Mouse (Mus musculus): ENCODE data around the gene Thpo. TPM values are rescaled to one million over a fixed set of nuclear protein-coding genes. Genes with fewer than 3 reads are reported as not detected.
A peak's percentile ranks its signal among the peaks of the same experiment; 100 is the strongest.

Thpo gene
- total and polyA plus RNA-seq, 3 experiments = 0.18 to 0.84 TPM; not detected in 1

DNA sequence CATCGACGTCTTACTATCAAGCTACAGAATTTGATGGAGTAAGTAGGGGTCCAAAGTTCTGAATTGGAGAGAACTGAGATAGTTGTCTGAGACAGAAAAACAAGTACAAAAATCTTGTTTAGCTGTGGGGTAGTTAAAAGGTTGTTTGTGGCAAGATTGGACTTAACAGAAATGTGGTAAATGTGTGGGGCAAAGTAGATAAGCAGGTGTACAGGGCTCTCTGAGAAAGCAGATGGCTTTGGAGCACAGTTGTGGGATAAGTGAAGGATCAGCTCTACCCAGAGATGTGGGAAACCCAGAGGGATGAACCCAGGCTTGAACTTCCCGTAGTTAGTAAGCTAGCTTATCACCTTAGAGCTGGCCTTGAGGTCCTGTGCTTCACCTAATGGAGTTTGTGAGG is 43.5 kb downstream of the Thpo start:
- Histone ChIP-seq H3K9ac (ENCODE audit: low read depth, low read length) (no peak overlapping the region), H3K27ac (no peak overlapping the region), H3K27me3 (ENCODE audit: control insufficient read depth, insufficient read depth, low read length) (no peaks in the 10 kb centered on the region), H3K4me3 (no peak overlapping the region), H3K4me1 (ENCODE audit: control insufficient read depth, insufficient read depth, low read length) (peaks cover 14% of the 10 kb centered on the region), H3K79me2 (replicated peaks; ENCODE audit: control insufficient read depth, insufficient read depth, low read length) (no peaks in the 10 kb centered on the region), H3K36me3 (ENCODE audit: control insufficient read depth, insufficient read depth, low read length) (peaks cover 4% of the 10 kb centered on the region; the same call in 1 of the 2 replicates)
- intact Hi-C loops (cut with DNase I) = no loop called here
- DNase-seq = no peak
- TF ChIP-seq EP300 (IDR thresholded peaks at IDR 0.05; ENCODE audit: insufficient read depth, low read depth, low read length) (no peak), CTCF (IDR thresholded peaks at IDR 0.05) (no peak), POLR2A (IDR thresholded peaks at IDR 0.05; ENCODE audit: insufficient read depth, low read depth, low read length) (no peak)
- WGBS = 77% methylated on average over 3 of the region's 3 CpGs

DNA sequence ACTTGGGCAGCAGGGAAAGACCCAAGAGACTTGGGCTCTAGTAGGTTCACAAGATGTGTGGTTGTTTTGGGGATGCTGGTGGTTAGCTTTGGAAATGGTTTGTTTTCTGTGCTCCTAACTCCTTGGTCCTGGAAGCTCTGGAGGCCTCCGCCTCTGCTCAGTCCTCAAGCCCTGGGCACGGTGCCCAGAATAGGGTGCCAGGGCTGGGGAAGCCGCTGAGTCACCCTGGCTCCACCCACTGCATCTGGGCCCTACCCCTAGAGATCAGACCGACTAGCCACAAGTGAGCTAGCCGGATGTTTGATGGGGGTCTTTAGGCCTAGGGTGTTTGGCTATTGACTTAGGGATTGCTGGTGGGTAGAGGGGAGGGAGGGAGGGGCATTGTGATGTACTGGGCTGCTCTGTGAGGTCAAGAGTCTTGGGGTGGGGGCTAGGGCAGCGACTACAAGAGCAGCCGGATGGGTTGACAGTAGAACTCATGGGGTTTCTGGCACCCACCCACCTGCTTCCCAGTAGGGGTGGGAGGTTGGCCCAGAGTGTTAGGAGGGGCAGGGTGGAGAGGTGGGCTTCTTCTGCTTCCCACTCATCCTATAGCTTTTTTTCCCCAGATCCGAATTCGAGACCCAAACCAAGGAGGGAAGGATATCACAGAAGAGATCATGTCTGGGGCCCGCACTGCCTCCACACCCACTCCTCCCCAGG is 56.2 kb downstream of the Thpo start:
- intact Hi-C loops (cut with DNase I) = no loop called here
- Histone ChIP-seq H3K79me2 (replicated peaks; ENCODE audit: control insufficient read depth, insufficient read depth, low read length) (peaks cover 11% of the 10 kb centered on the region), H3K36me3 (ENCODE audit: control insufficient read depth, insufficient read depth, low read length) (peaks cover 26% of the 10 kb centered on the region), H3K4me1 (ENCODE audit: control insufficient read depth, insufficient read depth, low read length) (peaks cover 12% of the 10 kb centered on the region), H3K27ac (peak overlapping the region; percentile 53), H3K4me3 (no peak overlapping the region), H3K9ac (ENCODE audit: low read depth, low read length) (no peak overlapping the region), H3K27me3 (ENCODE audit: control insufficient read depth, insufficient read depth, low read length) (no peaks in the 10 kb centered on the region)
- DNase-seq = peak; percentile 85 to 90
- 47% methylated on average over 10 of the region's 10 CpGs for WGBS
- TF ChIP-seq EP300 (IDR thresholded peaks at IDR 0.05; ENCODE audit: insufficient read depth, low read depth, low read length) (no peak), CTCF (IDR thresholded peaks at IDR 0.05) (no peak), POLR2A (IDR thresholded peaks at IDR 0.05; ENCODE audit: insufficient read depth, low read depth, low read length) (no peak)

DNA sequence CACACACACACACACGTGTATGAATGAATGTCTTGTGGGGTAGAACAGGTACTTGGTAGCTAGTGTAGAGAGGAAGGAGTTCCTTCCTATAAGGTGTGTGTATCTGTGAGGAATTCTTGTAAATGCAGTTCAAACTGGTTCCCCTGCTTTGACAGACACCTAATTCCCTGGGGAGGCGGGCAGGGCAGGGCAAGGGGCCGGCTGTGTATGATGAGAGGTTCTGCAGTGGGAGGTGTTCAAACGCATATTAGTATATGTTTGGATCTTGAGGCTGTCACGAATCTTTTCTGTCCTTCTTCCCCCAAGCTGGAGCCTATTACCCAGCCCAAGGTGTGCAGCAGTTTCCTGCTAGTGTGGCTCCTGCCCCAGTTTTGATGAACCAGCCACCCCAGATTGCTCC is 56.9 kb downstream of the Thpo start:
- Histone ChIP-seq H3K4me3 (no peak overlapping the region), H3K9ac (ENCODE audit: low read depth, low read length) (no peak overlapping the region), H3K27ac (peak overlapping the region; percentile 53), H3K79me2 (replicated peaks; ENCODE audit: control insufficient read depth, insufficient read depth, low read length) (peaks cover 12% of the 10 kb centered on the region), H3K36me3 (ENCODE audit: control insufficient read depth, insufficient read depth, low read length) (peaks cover 26% of the 10 kb centered on the region), H3K4me1 (ENCODE audit: control insufficient read depth, insufficient read depth, low read length) (peaks cover 12% of the 10 kb centered on the region), H3K27me3 (ENCODE audit: control insufficient read depth, insufficient read depth, low read length) (no peaks in the 10 kb centered on the region)
- 82% methylated on average over 5 of the region's 5 CpGs for WGBS
- intact Hi-C loops (cut with DNase I) = no loop called here
- TF ChIP-seq POLR2A (IDR thresholded peaks at IDR 0.05; ENCODE audit: insufficient read depth, low read depth, low read length) (no peak), EP300 (IDR thresholded peaks at IDR 0.05; ENCODE audit: insufficient read depth, low read depth, low read length) (no peak), CTCF (IDR thresholded peaks at IDR 0.05) (no peak)
- no peak for DNase-seq

DNA sequence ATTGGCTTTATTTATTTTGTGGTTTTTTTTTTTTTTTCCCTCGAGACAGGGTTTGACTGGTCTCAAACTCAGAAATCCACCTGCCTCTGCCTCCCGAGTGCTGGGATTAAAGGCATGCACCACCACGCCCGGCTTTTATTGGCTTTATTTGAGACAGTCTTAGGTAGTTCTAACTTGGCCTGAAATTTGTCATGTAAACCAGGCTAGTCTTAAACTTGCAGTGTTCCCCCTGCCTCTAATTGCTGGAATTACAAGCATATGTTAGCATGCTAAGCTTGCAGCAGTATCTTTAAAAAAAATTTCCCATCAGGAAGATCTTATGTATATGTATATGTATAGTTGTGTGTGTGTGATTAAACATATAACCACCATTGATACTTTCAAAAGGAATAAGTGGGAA is 57.6 kb downstream of the Thpo start:
- peaks cover 26% of the 10 kb centered on the region for H3K36me3 ChIP-seq (ENCODE audit: control insufficient read depth, insufficient read depth, low read length)
- intact Hi-C loops (cut with DNase I) = no loop called here

DNA sequence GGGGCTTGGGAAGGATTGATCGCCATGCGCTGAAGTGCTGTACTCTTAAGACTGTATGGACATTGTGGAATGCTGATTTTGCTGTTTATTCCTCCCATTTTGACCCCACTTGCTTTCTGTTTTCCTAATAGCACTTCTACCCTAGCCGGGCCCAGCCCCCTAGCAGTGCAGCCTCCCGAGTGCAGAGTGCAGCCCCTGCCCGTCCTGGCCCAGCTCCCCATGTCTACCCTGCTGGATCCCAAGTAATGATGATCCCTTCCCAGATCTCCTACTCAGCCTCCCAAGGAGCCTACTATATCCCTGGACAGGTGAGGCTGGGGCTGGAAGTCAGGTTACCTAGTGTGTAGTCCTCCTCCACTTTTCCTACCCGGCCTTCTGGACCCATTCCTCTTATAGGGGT is 59.1 kb downstream of the Thpo start:
- peaks cover 12% of the 10 kb centered on the region for H3K79me2 ChIP-seq (replicated peaks; ENCODE audit: control insufficient read depth, insufficient read depth, low read length)
- H3K27ac ChIP-seq = no peak overlapping the region
- no peak for DNase-seq
- no peak overlapping the region for H3K4me3 ChIP-seq
- H3K36me3 ChIP-seq (ENCODE audit: control insufficient read depth, insufficient read depth, low read length) = peaks cover 26% of the 10 kb centered on the region
- H3K9ac ChIP-seq (ENCODE audit: low read depth, low read length) = no peak overlapping the region
- intact Hi-C loops (cut with DNase I) = loop anchor here (1.0 kb wide), 1 partner anchor 18 kb away; the partner anchor contains the start of gene Fam131a
- peaks cover 12% of the 10 kb centered on the region for H3K4me1 ChIP-seq (ENCODE audit: control insufficient read depth, insufficient read depth, low read length)
- WGBS = 84% methylated on average over 6 of the region's 6 CpGs
- H3K27me3 ChIP-seq (ENCODE audit: control insufficient read depth, insufficient read depth, low read length) = no peaks in the 10 kb centered on the region
- TF ChIP-seq EP300 (IDR thresholded peaks at IDR 0.05; ENCODE audit: insufficient read depth, low read depth, low read length) (no peak), CTCF (IDR thresholded peaks at IDR 0.05) (no peak), POLR2A (IDR thresholded peaks at IDR 0.05; ENCODE audit: insufficient read depth, low read depth, low read length) (no peak)

More for the DNA sequence above, 57.6 kb downstream of the Thpo start:
- Histone ChIP-seq H3K4me1 (ENCODE audit: control insufficient read depth, insufficient read depth, low read length) (peaks cover 12% of the 10 kb centered on the region), H3K27me3 (ENCODE audit: control insufficient read depth, insufficient read depth, low read length) (no peaks in the 10 kb centered on the region), H3K9ac (ENCODE audit: low read depth, low read length) (no peak overlapping the region), H3K27ac (no peak overlapping the region), H3K79me2 (replicated peaks; ENCODE audit: control insufficient read depth, insufficient read depth, low read length) (peaks cover 12% of the 10 kb centered on the region), H3K4me3 (no peak overlapping the region)
- no peak for DNase-seq
- TF ChIP-seq POLR2A (IDR thresholded peaks at IDR 0.05; ENCODE audit: insufficient read depth, low read depth, low read length) (no peak), EP300 (IDR thresholded peaks at IDR 0.05; ENCODE audit: insufficient read depth, low read depth, low read length) (no peak), CTCF (IDR thresholded peaks at IDR 0.05) (no peak)
- WGBS = 78% methylated on average over 4 of the region's 4 CpGs

Other genes with a start within 250 kb of the Thpo start
- gene Eif2b5, start 235.7 kb downstream of the Thpo start, total RNA-seq (2021) = 10 to 100 TPM; 49.9 to 60.1 TPM
- 26.0 and 40.5 TPM in 2 replicates for gene Eif2b5, start 235.7 kb downstream of the Thpo start, polyA plus RNA-seq (2012; rRNA removed)
- gene Dvl3, start 217.5 kb downstream of the Thpo start, total RNA-seq (2021) = 10 to 100 TPM; 46.0 to 49.7 TPM
- gene Dvl3, start 217.5 kb downstream of the Thpo start, polyA plus RNA-seq (2012; rRNA removed) = 28.7 and 32.9 TPM in 2 replicates
- 100 to 1,000 TPM; 195 to 211 TPM for gene Ap2m1, start 199.0 kb downstream of the Thpo start, total RNA-seq (2021)
- gene Ap2m1, start 199.0 kb downstream of the Thpo start, polyA plus RNA-seq (2012; rRNA removed) = 307 and 322 TPM in 2 replicates
- gene Abcf3, start 185.9 kb downstream of the Thpo start, total RNA-seq (2021) = 10 to 100 TPM; 72.9 to 74.4 TPM
- 36.0 and 52.5 TPM in 2 replicates for gene Abcf3, start 185.9 kb downstream of the Thpo start, polyA plus RNA-seq (2012; rRNA removed)
- gene Vwa5b2, start 145.0 kb downstream of the Thpo start, total RNA-seq (2021) = under 1 TPM in 1 of 2 experiments, not detected in 1; 0.18 TPM
- 0.06 TPM in 1 of 2 replicates, not detected in the other for gene Vwa5b2, start 145.0 kb downstream of the Thpo start, polyA plus RNA-seq (2012; rRNA removed)
- 1 to 10 TPM; 5.7 to 7.7 TPM for gene Eef1akmt4, start 122.9 kb downstream of the Thpo start, total RNA-seq (2021)
- 9.1 and 12.8 TPM in 2 replicates for gene Eef1akmt4, start 122.9 kb downstream of the Thpo start, polyA plus RNA-seq (2012; rRNA removed)
- gene Gm49333, start 122.9 kb downstream of the Thpo start, total RNA-seq (2021) = under 1 TPM in 1 of 2 experiments, not detected in 1; 0.43 TPM
- gene Gm49333, start 122.9 kb downstream of the Thpo start, polyA plus RNA-seq (2012; rRNA removed) = 0.10 and 0.61 TPM in 2 replicates
- gene Alg3, start 122.8 kb downstream of the Thpo start, total RNA-seq (2021) = 10 to 100 TPM in 1 of 2 experiments, 1 to 10 TPM in 1; 9.9 to 10.4 TPM
- 19.2 and 19.5 TPM in 2 replicates for gene Alg3, start 122.8 kb downstream of the Thpo start, polyA plus RNA-seq (2012; rRNA removed)
- gene Camk2n2, start 113.2 kb downstream of the Thpo start, total RNA-seq (2021) = 1 to 10 TPM; 1.2 to 1.4 TPM
- gene Camk2n2, start 113.2 kb downstream of the Thpo start, polyA plus RNA-seq (2012; rRNA removed) = 1.2 and 1.4 TPM in 2 replicates
- under 1 TPM; 0.42 to 0.66 TPM for gene Ece2, start 104.7 kb downstream of the Thpo start, total RNA-seq (2021)
- 0.68 and 0.97 TPM in 2 replicates for gene Ece2, start 104.7 kb downstream of the Thpo start, polyA plus RNA-seq (2012; rRNA removed)
- gene Psmd2, start 82.9 kb downstream of the Thpo start, total RNA-seq (2021) = 100 to 1,000 TPM; 180 to 212 TPM
- gene Psmd2, start 82.9 kb downstream of the Thpo start, polyA plus RNA-seq (2012; rRNA removed) = 96.9 and 178 TPM in 2 replicates
- gene Eif4g1, start 66.2 kb downstream of the Thpo start, total RNA-seq (2021) = 100 to 1,000 TPM; 344 to 420 TPM
- 343 and 423 TPM in 2 replicates for gene Eif4g1, start 66.2 kb downstream of the Thpo start, polyA plus RNA-seq (2012; rRNA removed)
- 10 to 100 TPM; 22.2 to 24.6 TPM for gene Fam131a, start 41.3 kb downstream of the Thpo start, total RNA-seq (2021)
- 31.3 and 40.5 TPM in 2 replicates for gene Fam131a, start 41.3 kb downstream of the Thpo start, polyA plus RNA-seq (2012; rRNA removed)
- gene Polr2h, start 16.8 kb downstream of the Thpo start, total RNA-seq (2021) = 1 to 10 TPM; 9.0 TPM
- gene Polr2h, start 16.8 kb downstream of the Thpo start, polyA plus RNA-seq (2012; rRNA removed) = 11.8 and 12.6 TPM in 2 replicates
- gene Clcn2, start 16.8 kb downstream of the Thpo start, total RNA-seq (2021) = 1 to 10 TPM; 1.3 to 1.8 TPM
- 5.9 and 8.0 TPM in 2 replicates for gene Clcn2, start 16.8 kb downstream of the Thpo start, polyA plus RNA-seq (2012; rRNA removed)
- gene Chrd, start 1.4 kb downstream of the Thpo start, total RNA-seq (2021) = 1 to 10 TPM; 2.0 to 2.2 TPM
- 3.6 and 4.8 TPM in 2 replicates for gene Chrd, start 1.4 kb downstream of the Thpo start, polyA plus RNA-seq (2012; rRNA removed)